Mouse (Mus musculus) brain, embryonic 14.5 days (tissue): Measurements from ENCODE around the gene 5430427O19Rik.

Source experiments
- CTCF ChIP-seq: fragments of 200-500 bp; IDR thresholded peaks from 2 replicates; pipeline ENCODE4 v1.5.1; 2012; ENCODE audit warnings: inconsistent platforms, mild to moderate bottlenecking, moderate library complexity, borderline replicate concordance; ENCODE audit not compliant: insufficient read depth, insufficient read length; ENCODE audit errors: extremely low read depth
- POLR2A ChIP-seq: fragments of 200-500 bp; IDR thresholded peaks from 2 replicates; pipeline ENCODE4 v1.6.1; 2012; ENCODE audit warnings: mild to moderate bottlenecking, inconsistent platforms, borderline replicate concordance; ENCODE audit not compliant: poor library complexity, insufficient read depth, insufficient read length, severe bottlenecking; ENCODE audit errors: extremely low read depth

DNA sequence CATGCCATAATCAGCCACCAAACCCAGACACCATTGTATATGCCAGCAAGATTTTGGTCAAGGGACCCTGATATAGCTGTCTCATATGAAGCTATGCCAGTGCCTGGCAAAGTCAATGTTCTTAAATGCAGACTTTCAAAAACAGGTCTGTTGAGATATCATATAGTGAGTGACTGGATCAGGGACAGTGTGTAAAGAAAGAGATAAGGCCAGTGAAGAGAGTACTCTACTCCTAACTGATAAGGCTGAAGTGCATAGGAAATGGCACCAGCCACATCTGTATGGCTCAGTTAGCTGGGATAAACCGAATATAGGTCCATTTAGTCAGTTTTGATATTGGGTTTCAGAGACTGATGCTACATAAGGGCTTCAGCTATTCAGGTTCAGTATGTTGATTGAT lies 31.0 kb downstream of the 5430427O19Rik start:
- TF ChIP-seq POLR2A (no peak), CTCF (no peak)
